ENCODE assay signal across 8 mouse cellular contexts in the genomic region with DNA sequence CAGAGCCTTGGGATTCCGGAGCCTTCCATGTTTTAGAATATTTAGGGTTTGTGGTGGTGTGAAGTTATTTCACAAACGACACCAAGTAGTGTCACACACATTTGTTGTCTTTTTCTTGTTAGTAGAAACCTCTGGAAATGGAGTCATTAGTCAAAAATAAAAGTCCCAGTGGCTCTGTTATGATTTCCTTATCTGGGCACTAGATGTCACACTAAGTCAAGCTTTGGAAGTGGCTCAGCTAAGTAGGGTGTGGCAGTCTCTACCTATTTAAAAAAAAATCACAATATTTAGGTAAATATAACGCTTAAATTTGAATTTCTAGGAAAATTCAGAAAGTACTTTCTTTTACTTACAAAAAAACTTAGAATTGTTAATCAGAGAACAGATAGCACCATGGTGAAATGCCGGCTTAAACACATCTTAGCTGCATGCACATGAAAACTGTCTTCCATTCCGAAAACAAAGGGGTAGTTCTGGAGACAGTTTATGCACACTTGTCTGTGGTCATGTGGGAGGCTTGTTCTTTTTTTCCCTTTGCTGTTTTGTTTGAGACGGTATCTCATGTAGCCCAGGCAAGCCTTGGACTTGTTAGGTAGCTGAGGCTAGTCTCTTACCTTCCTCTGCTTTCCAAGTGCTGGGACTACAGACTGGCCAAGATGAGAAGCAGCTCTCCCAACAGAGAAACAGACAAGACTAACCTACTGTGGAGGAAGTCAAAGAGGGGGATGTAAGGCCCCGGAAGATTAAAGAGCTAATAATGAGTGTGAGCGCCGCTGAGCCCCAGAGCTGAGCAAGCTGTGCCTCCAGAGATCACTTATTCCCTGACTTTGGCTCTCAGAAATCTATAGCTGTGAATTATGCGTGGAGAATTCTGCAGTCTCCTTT. TPM values are rescaled to one million over a fixed set of nuclear protein-coding genes. Genes with fewer than 3 reads are reported as not detected.
A peak's percentile ranks its signal among the peaks of the same experiment; 100 is the strongest.
DNase-seq lines count a peak whose midpoint lies in the region; ATAC-seq lines count a peak whose summit lies in the region.

No protein-coding gene starts in this region.

- H3K9me3 ChIP-seq in kidney, embryonic 14.5 days (ENCODE audit: control insufficient read depth, low read length), result no peaks in the 10 kb centered on the region
- H3K9me3 ChIP-seq in forebrain, embryonic 14.5 days (replicated peaks; ENCODE audit: control insufficient read depth, low read length), result no peaks in the 10 kb centered on the region
- no peaks in the 10 kb centered on the region for H3K9me3 ChIP-seq in liver, embryonic 11.5 days (ENCODE audit: control insufficient read depth, low read length)
- no peaks in the 10 kb centered on the region for H3K9me3 ChIP-seq in intestine, embryonic 15.5 days

- H3K9ac ChIP-seq in kidney, embryonic 14.5 days (ENCODE audit: low read depth, low read length), result no peak overlapping the region
- no peak overlapping the region for H3K9ac ChIP-seq in forebrain, embryonic 14.5 days (ENCODE audit: low read length)
- no peak overlapping the region for H3K9ac ChIP-seq in liver, embryonic 11.5 days (ENCODE audit: low read depth, low read length)
- H3K9ac ChIP-seq in intestine, embryonic 15.5 days, result no peak overlapping the region

- H3K27ac ChIP-seq in kidney, embryonic 14.5 days (ENCODE audit: low read depth, low read length), result peak overlapping the region; percentile 55; the same call in 1 of the 2 replicates
- H3K27ac ChIP-seq in forebrain, embryonic 14.5 days (ENCODE audit: low read depth, low read length), result no peak overlapping the region
- H3K27ac ChIP-seq in liver, embryonic 11.5 days (ENCODE audit: low read depth, low read length), result no peak overlapping the region
- H3K27ac ChIP-seq in intestine, embryonic 15.5 days, result no peak overlapping the region

- no peak overlapping the region for H3K4me2 ChIP-seq in kidney, embryonic 14.5 days (replicated peaks; ENCODE audit: low read depth, low read length)
- H3K4me2 ChIP-seq in forebrain, embryonic 14.5 days (ENCODE audit: low read length), result no peak overlapping the region
- no peak overlapping the region for H3K4me2 ChIP-seq in liver, embryonic 11.5 days
- H3K4me2 ChIP-seq in intestine, embryonic 15.5 days (replicated peaks), result no peak overlapping the region

- no peak for DNase-seq in kidney, postnatal 4 days
- DNase-seq in R1 (ENCODE audit: low read depth, low spot score), result peak; percentile 43
- peak; percentile 73 for DNase-seq in forebrain, embryonic 14.5 days (ENCODE audit: low spot score)
- no peak for DNase-seq in right cerebral cortex, postnatal 25 days
- DNase-seq in liver, embryonic 11.5 days (ENCODE audit: low spot score), result no peak

- 53% methylated on average over 10 of the region's 10 CpGs for WGBS in kidney, embryonic 14.5 days
- 45% methylated on average over 10 of the region's 10 CpGs for WGBS in forebrain, embryonic 14.5 days
- 60% methylated on average over 10 of the region's 10 CpGs for WGBS in liver, embryonic 11.5 days
- WGBS in intestine, embryonic 15.5 days, result 67% methylated on average over 10 of the region's 10 CpGs

- no peak for ATAC-seq in kidney, embryonic 14.5 days (ENCODE audit: low FRiP score, low TSS enrichment)
- ATAC-seq in forebrain, embryonic 14.5 days, result peak; percentile 76
- 0 out of 2 replicates have a peak, but pooled peaks have one; percentile 44 for ATAC-seq in megakaryocyte-erythroid progenitor cell, adult 5-6 weeks (replicated peaks; ENCODE audit: low FRiP score, low TSS enrichment, poor library complexity, severe bottlenecking)
- no peak for ATAC-seq in liver, embryonic 11.5 days (replicated peaks; ENCODE audit: low FRiP score)
- ATAC-seq in intestine, embryonic 15.5 days, result no peak

- H3K36me3 ChIP-seq in kidney, embryonic 14.5 days (ENCODE audit: control insufficient read depth, insufficient read depth, low read length), result peaks cover 2% of the 10 kb centered on the region; the same call in 1 of the 2 replicates
- H3K36me3 ChIP-seq in forebrain, embryonic 14.5 days (ENCODE audit: control insufficient read depth, insufficient read depth, low read length), result no peaks in the 10 kb centered on the region
- H3K36me3 ChIP-seq in liver, embryonic 11.5 days (ENCODE audit: control insufficient read depth, insufficient read depth, low read length), result no peaks in the 10 kb centered on the region
- peaks cover 1% of the 10 kb centered on the region for H3K36me3 ChIP-seq in intestine, embryonic 15.5 days

- H3K4me1 ChIP-seq in kidney, embryonic 14.5 days (ENCODE audit: control insufficient read depth, insufficient read depth, low read length), result peaks cover 12% of the 10 kb centered on the region
- H3K4me1 ChIP-seq in forebrain, embryonic 14.5 days (ENCODE audit: control insufficient read depth, insufficient read depth, low read length), result 0 out of 2 replicates have a peak, but pooled peaks cover 3% of the 10 kb centered on the region
- H3K4me1 ChIP-seq in liver, embryonic 11.5 days (replicated peaks; ENCODE audit: control insufficient read depth, insufficient read depth, low read length), result no peaks in the 10 kb centered on the region
- H3K4me1 ChIP-seq in intestine, embryonic 15.5 days (replicated peaks), result no peaks in the 10 kb centered on the region

- H3K4me3 ChIP-seq in kidney, embryonic 14.5 days (ENCODE audit: low read length), result no peak overlapping the region
- no peak overlapping the region for H3K4me3 ChIP-seq in forebrain, embryonic 14.5 days (ENCODE audit: low read depth, low read length)
- no peak overlapping the region for H3K4me3 ChIP-seq in liver, embryonic 11.5 days (ENCODE audit: low read depth, low read length)
- H3K4me3 ChIP-seq in intestine, embryonic 15.5 days (replicated peaks), result no peak overlapping the region

- H3K27me3 ChIP-seq in kidney, embryonic 14.5 days (ENCODE audit: control insufficient read depth, insufficient read depth, low read length), result no peaks in the 10 kb centered on the region
- no peaks in the 10 kb centered on the region for H3K27me3 ChIP-seq in forebrain, embryonic 14.5 days (replicated peaks; ENCODE audit: control insufficient read depth, insufficient read depth, low read length)
- no peaks in the 10 kb centered on the region for H3K27me3 ChIP-seq in liver, embryonic 11.5 days (replicated peaks; ENCODE audit: control insufficient read depth, insufficient read depth, low read length)
- no peaks in the 10 kb centered on the region for H3K27me3 ChIP-seq in intestine, embryonic 15.5 days (replicated peaks)

RNA-seq across cellular contexts. Expression of a gene that starts 33.3 kb away (rescaled TPM):
- polyA plus RNA-seq in kidney, embryonic 14.5 days (2014; fragmentation: Nextera tagmentation; extraction: Ambion mirVana), result 19.5 and 30.2 TPM in 2 replicates
- 4.5 and 5.6 TPM in 2 replicates for polyA plus RNA-seq in forebrain, embryonic 14.5 days (2014; fragmentation: Nextera tagmentation; extraction: Ambion mirVana)
- total RNA-seq in megakaryocyte-erythroid progenitor cell, adult 5-6 weeks (2014; fragmentation: Nextera tagmentation), result 0.20 TPM in 1 of 2 replicates, not detected in the other
- 0.08 and 0.09 TPM in 2 replicates for total RNA-seq in megakaryocyte-erythroid progenitor cell, adult 5-6 weeks (2017)
- 18.5 and 21.1 TPM in 2 replicates for polyA plus RNA-seq in liver, embryonic 11.5 days (2014; fragmentation: Nextera tagmentation; extraction: Ambion mirVana)
- 38.2 and 40.2 TPM in 2 replicates for polyA plus RNA-seq in intestine, embryonic 15.5 days (2015; fragmentation: Nextera tagmentation; extraction: Ambion mirVana)

RNA-seq across cellular contexts. Expression of a gene that starts 43.3 kb away (rescaled TPM):
- polyA plus RNA-seq in kidney, embryonic 14.5 days (2014; fragmentation: Nextera tagmentation; extraction: Ambion mirVana), result 0.49 and 0.86 TPM in 2 replicates
- 0.38 and 0.48 TPM in 2 replicates for polyA plus RNA-seq in forebrain, embryonic 14.5 days (2014; fragmentation: Nextera tagmentation; extraction: Ambion mirVana)
- 0.48 and 0.57 TPM in 2 replicates for total RNA-seq in megakaryocyte-erythroid progenitor cell, adult 5-6 weeks (2014; fragmentation: Nextera tagmentation)
- 0.52 and 1.2 TPM in 2 replicates for total RNA-seq in megakaryocyte-erythroid progenitor cell, adult 5-6 weeks (2017)
- 0.26 and 0.66 TPM in 2 replicates for polyA plus RNA-seq in liver, embryonic 11.5 days (2014; fragmentation: Nextera tagmentation; extraction: Ambion mirVana)
- 0.42 and 0.59 TPM in 2 replicates for polyA plus RNA-seq in intestine, embryonic 15.5 days (2015; fragmentation: Nextera tagmentation; extraction: Ambion mirVana)

Comparison
In these comparisons a context has a peak if more than half of its experiments do, and no peak if none do; other contexts are left out.
1. ATAC-seq: peak in forebrain, embryonic 14.5 days (single experiment) and megakaryocyte-erythroid progenitor cell, adult 5-6 weeks (single experiment); none in kidney, embryonic 14.5 days (single experiment), liver, embryonic 11.5 days (single experiment) and intestine, embryonic 15.5 days (single experiment).
2. DNase-seq: peak in R1 (single experiment) and forebrain, embryonic 14.5 days (single experiment); none in kidney, postnatal 4 days (0 of 2), right cerebral cortex, postnatal 25 days (single experiment) and liver, embryonic 11.5 days (single experiment).